Mouse (Mus musculus) heart, embryonic 14.5 days (tissue): ENCODE measurements around the gene Galnt4. TPM values are rescaled to one million over a fixed set of nuclear protein-coding genes. Genes with fewer than 3 reads are reported as not detected.

ENCODE experiments used
- ATAC-seq: fragments of 200-750 bp; cut with Nextera tagmentation; 2 replicates; pipeline ENCODE4 v1.8.0; 2017; ENCODE audit warnings: low read depth, moderate TSS enrichment; ENCODE audit not compliant: insufficient number of reproducible peaks, insufficient read depth, low FRiP score
- H3K27ac ChIP-seq, 2 experiments: fragments of 200-500 bp in 1 of 2; fragments of 300-500 bp in 1 of 2; sonication (generic) in 1 of 2; replicated peaks in 1 of 2; 2 replicates each; pipeline ENCODE4 v1.5.1; 2012 to 2014; ENCODE audit warnings: low read depth in 2 of 2, low read length in 2 of 2, control low read depth in 1 of 2, mild to moderate bottlenecking in 1 of 2, mixed read lengths in 1 of 2; ENCODE audit not compliant: control insufficient read depth in 1 of 2, insufficient read depth in 1 of 2
- H3K27me3 ChIP-seq: fragments of 300-500 bp; sonication (generic); 2 replicates; pipeline ENCODE4 v1.6.1; 2014; ENCODE audit warnings: mild to moderate bottlenecking, low read length, control low read depth; ENCODE audit not compliant: control insufficient read depth, insufficient read depth
- H3K36me3 ChIP-seq: fragments of 300-500 bp; sonication (generic); 2 replicates; pipeline ENCODE4 v1.6.1; 2014; ENCODE audit warnings: mild to moderate bottlenecking, control low read depth, low read length, mixed read lengths; ENCODE audit not compliant: control insufficient read depth, insufficient read depth
- H3K4me1 ChIP-seq, 2 experiments: fragments of 200-500 bp in 1 of 2; fragments of 300-500 bp in 1 of 2; sonication (generic) in 1 of 2; 2 replicates each; pipeline ENCODE4 v1.6.1; 2012 to 2014; ENCODE audit warnings: low read length in 2 of 2, control low read depth in 1 of 2, mixed read lengths in 1 of 2; ENCODE audit not compliant: control insufficient read depth in 2 of 2, insufficient read depth in 2 of 2
- H3K4me2 ChIP-seq: fragments of 300-500 bp; sonication (generic); 2 replicates; pipeline ENCODE4 v1.6.1; 2014; ENCODE audit warnings: mild to moderate bottlenecking, low read length
- H3K4me3 ChIP-seq, 2 experiments: fragments of 200-500 bp in 1 of 2; fragments of 300-500 bp in 1 of 2; sonication (generic) in 1 of 2; 2 replicates each; pipeline ENCODE4 v1.5.1; 2012 to 2014; ENCODE audit warnings: low read length in 2 of 2, mild to moderate bottlenecking in 2 of 2, control low read depth in 1 of 2, low read depth in 1 of 2, moderate library complexity in 1 of 2; ENCODE audit not compliant: control insufficient read depth in 1 of 2, insufficient read depth in 1 of 2
- H3K9ac ChIP-seq: fragments of 300-500 bp; sonication (generic); 2 replicates; pipeline ENCODE4 v1.6.1; 2014; ENCODE audit warnings: mild to moderate bottlenecking, low read length
- H3K9me3 ChIP-seq: fragments of 300-500 bp; sonication (generic); 2 replicates; pipeline ENCODE4 v1.6.1; 2016; ENCODE audit warnings: low read length, control low read depth; ENCODE audit not compliant: control insufficient read depth
- WGBS: fragments of 180-500 bp; shearing (Covaris S2); extraction: QIAGEN DNeasy Blood & Tissue Kit; methylation state at CpG from one replicate; pipeline ENCODE4 v1.1.7; 2014; 5-methylcytosine and 5-hydroxymethylcytosine counted together
- polyA plus RNA-seq: library from polyadenylated mRNA; unstranded; fragments of >200 nt; fragmentation: Nextera tagmentation; extraction: Ambion mirVana; gene quantifications from 2 replicates; pipeline ENCODE4 v1.2.1, GENCODE M21; 2014

The Galnt4 gene
- polyA plus RNA-seq, 1 experiment from 2014 or later, result 7.4 TPM

DNA sequence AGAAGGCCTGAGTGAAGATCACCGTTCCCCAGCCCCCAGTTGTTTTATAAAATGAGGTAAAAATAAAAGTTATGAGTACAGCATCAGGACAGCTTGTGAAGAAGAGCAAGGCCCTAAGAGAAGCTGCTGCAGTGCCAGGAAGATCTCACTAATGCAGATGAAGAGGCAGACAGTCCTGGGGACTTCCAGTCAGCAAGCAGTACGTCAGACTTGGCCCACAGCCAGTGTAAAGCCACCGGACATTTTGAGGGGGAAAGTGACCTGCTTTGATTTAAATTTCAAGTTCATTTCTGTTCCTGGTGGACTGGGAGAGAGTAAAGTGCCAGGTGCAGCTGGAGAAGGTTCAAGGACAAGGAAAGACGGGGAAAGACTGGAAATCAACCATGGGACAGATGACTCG, 28.4 kb downstream of the Galnt4 start:
- 0 out of 2 replicates have a peak, but pooled peaks cover 4% of the 10 kb centered on the region for H3K36me3 ChIP-seq
- no peak overlapping the region for H3K9ac ChIP-seq
- H3K4me2 ChIP-seq, result 0 out of 2 replicates have a peak overlapping the region, but pooled peaks have one; percentile 2
- H3K27ac ChIP-seq, result no peak overlapping the region
- peaks cover 0 to 6% of the 10 kb centered on the region in 2 experiments; a peak in 2 of 4 replicates for H3K4me1 ChIP-seq
- no peak overlapping the region for H3K4me3 ChIP-seq
- ATAC-seq, result no peak
- no peaks in the 10 kb centered on the region for H3K27me3 ChIP-seq
- no peaks in the 10 kb centered on the region for H3K9me3 ChIP-seq
- 57% methylated on average over 5 of the region's 5 CpGs for WGBS

DNA sequence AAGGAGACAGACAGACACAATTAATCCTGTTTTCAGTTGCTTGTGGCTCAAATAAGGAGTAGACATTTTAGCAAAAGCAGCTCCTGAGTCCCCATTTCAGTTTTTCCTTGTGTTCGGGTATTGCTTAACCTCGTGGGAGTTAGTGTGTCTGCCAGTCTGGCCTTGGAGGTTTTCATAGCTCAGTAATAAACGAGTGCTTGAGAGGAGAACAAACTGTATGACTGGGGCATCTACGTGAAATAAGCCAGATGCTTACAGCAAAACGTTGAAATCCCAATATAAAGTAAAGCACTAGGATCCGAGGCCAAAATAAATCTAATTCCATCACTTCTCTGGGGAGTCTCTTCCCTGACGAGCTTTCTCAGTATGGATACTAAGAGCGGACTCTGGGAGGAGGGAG, 37.7 kb downstream of the Galnt4 start:
- no peak overlapping the region for H3K27ac ChIP-seq
- no peaks in the 10 kb centered on the region for H3K4me1 ChIP-seq
- H3K4me2 ChIP-seq, result no peak overlapping the region
- no peaks in the 10 kb centered on the region for H3K36me3 ChIP-seq
- 82% methylated on average over 8 of the region's 8 CpGs for WGBS
- no peak overlapping the region for H3K9ac ChIP-seq
- no peaks in the 10 kb centered on the region for H3K9me3 ChIP-seq
- no peak for ATAC-seq
- no peaks in the 10 kb centered on the region for H3K27me3 ChIP-seq
- no peak overlapping the region for H3K4me3 ChIP-seq

DNA sequence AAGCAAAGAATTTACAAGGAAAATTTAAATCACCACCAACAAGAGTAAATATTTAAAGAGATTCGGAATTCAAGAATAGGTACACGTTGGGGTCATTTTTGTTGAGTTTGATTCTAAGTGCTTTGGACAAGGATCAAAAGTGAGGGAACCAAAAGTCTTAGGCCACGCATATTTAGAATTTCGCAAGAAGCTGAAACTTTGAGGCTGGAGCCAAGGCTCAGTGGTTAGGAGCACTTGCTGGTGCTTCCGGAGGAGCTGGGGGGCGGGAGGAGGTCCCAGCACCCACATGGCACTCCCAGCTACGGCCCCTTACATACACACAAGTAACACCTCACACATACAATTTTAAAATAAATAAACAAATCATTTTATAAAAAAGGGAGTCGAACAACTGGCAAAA, 38.6 kb downstream of the Galnt4 start:
- no peaks in the 10 kb centered on the region for H3K36me3 ChIP-seq
- no peaks in the 10 kb centered on the region for H3K9me3 ChIP-seq
- H3K4me1 ChIP-seq, result no peaks in the 10 kb centered on the region
- no peak overlapping the region for H3K4me2 ChIP-seq
- H3K27me3 ChIP-seq, result no peaks in the 10 kb centered on the region
- no peak overlapping the region for H3K4me3 ChIP-seq
- WGBS, result 88% methylated on average over 8 of the region's 8 CpGs
- no peak overlapping the region for H3K27ac ChIP-seq
- no peak overlapping the region for H3K9ac ChIP-seq
- no peak for ATAC-seq

DNA sequence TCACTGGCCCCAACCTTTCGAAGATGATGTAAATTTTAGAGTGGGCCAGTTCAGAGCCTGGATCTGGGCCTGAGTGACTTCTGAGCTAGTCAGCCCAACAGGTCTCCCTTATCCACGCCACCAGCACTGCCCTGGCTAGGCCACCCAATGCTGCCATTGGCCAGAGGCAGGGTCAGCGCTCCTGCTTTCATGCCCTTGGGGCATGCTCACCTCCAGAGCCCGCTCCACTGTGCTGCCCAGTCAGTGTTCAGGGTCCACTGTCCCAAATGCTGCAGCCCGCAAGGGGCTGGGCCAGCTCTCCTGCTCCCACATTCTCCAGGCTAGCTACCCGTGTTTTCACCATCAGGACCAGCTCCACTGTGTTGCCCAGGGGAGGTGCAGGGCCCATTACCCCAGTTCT, 42.1 kb downstream of the Galnt4 start:
- no peak for ATAC-seq
- Histone ChIP-seq H3K27me3 (no peaks in the 10 kb centered on the region), H3K4me1 (no peaks in the 10 kb centered on the region), H3K4me2 (no peak overlapping the region), H3K36me3 (no peaks in the 10 kb centered on the region), H3K4me3 (no peak overlapping the region), H3K9ac (no peak overlapping the region), H3K9me3 (no peaks in the 10 kb centered on the region), H3K27ac (no peak overlapping the region)
- WGBS, result 90% methylated on average over 6 of the region's 6 CpGs

DNA sequence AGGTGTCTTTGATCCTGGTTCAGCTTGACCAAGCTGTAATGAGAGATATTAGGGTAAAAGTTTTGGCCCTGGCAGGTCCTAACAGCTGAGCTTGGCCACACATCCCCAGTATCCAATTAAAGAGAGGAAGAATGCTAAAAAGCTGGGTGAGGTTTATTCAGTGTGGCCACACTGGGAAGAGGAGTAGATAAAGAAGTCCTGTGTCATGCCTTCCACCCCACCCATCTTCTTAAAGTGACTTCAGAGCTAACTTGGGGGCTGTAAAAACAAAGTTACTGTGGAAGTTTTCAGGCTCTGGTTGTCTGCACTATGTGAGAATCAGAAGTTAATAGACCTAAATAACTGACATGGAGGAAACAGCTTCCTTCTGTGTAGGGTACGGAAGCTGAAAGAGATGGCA, 43.6 kb downstream of the Galnt4 start:
- H3K36me3 ChIP-seq, result peaks cover 2% of the 10 kb centered on the region; the same call in 1 of the 2 replicates
- H3K4me3 ChIP-seq, result no peak overlapping the region
- H3K4me2 ChIP-seq, result no peak overlapping the region
- no peak overlapping the region for H3K9ac ChIP-seq
- no peak overlapping the region for H3K27ac ChIP-seq
- ATAC-seq, result no peak
- no peaks in the 10 kb centered on the region for H3K9me3 ChIP-seq
- H3K4me1 ChIP-seq, result no peaks in the 10 kb centered on the region
- no peaks in the 10 kb centered on the region for H3K27me3 ChIP-seq
- WGBS, result 93% methylated on average over 1 of the region's 1 CpGs

DNA sequence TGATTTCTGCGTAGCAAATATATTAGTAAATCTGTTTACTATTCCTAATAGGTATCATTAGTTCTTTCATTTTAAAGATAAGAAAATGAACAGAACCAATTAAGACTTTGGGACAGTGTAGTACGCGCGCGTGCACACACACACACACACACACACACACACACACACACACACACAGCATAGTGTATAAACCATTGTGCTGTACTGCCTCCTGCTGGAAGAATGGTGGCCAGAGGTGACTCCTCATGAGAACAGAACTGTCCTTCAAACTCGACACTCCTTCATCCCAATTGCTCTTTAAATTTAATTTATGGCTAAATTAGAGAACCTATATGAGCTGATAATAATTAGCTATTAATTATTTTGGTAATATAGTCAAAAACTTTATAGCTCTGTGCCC, 44.1 kb downstream of the Galnt4 start:
- no peak overlapping the region for H3K27ac ChIP-seq
- H3K4me1 ChIP-seq, result no peaks in the 10 kb centered on the region
- ATAC-seq, result no peak
- 89% methylated on average over 6 of the region's 6 CpGs for WGBS
- no peaks in the 10 kb centered on the region for H3K27me3 ChIP-seq
- H3K4me2 ChIP-seq, result no peak overlapping the region
- H3K4me3 ChIP-seq, result no peak overlapping the region
- H3K36me3 ChIP-seq, result peaks cover 6% of the 10 kb centered on the region; the same call in 1 of the 2 replicates
- H3K9ac ChIP-seq, result no peak overlapping the region
- no peaks in the 10 kb centered on the region for H3K9me3 ChIP-seq

DNA sequence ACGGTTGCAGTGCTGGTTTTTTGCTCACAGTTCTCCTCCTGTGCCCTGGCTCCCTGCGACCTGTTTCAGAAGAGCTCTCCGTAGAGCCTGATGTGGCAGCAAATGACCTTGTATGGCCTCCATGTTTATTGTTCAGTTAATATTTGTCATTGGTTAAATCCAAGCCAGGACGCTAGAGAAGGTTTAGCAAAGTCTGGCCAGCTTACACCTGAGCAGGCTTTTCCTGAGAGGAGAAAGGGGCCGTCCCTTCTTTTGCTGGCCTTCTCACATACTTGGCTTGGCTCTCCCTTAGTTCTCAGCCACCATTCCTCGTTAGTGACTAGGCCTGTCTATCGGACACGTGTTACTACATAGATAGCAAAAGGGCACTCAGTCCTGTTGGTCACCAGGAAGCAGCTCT, 46.7 kb downstream of the Galnt4 start:
- H3K36me3 ChIP-seq, result peaks cover 6% of the 10 kb centered on the region; the same call in 1 of the 2 replicates
- no peaks in the 10 kb centered on the region for H3K4me1 ChIP-seq
- no peak overlapping the region for H3K27ac ChIP-seq
- WGBS, result 81% methylated on average over 8 of the region's 8 CpGs
- H3K9me3 ChIP-seq, result no peaks in the 10 kb centered on the region
- H3K4me2 ChIP-seq, result no peak overlapping the region
- no peaks in the 10 kb centered on the region for H3K27me3 ChIP-seq
- no peak for ATAC-seq
- H3K9ac ChIP-seq, result no peak overlapping the region
- H3K4me3 ChIP-seq, result no peak overlapping the region

DNA sequence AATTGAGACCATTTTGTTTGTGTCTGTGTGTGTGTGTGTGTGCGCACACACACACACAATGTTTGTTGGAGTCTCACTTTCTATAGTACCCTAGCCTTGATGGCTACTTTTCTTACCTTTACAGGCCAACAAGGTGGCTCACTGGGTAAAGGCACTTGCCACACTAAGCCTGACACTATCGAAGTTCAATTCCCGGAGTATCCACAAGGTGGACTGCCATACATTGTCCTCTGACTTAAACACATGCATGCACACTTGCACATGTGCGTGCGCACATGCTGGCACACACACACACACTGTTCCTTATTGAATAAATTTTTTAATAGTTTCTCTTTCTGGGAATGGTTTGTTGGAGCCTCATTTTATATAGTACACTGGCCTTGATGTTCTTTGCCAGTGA, 48.8 kb downstream of the Galnt4 start:
- no peaks in the 10 kb centered on the region for H3K4me1 ChIP-seq
- no peak for ATAC-seq
- H3K27ac ChIP-seq, result no peak overlapping the region
- H3K4me2 ChIP-seq, result no peak overlapping the region
- H3K9me3 ChIP-seq, result no peaks in the 10 kb centered on the region
- H3K9ac ChIP-seq, result no peak overlapping the region
- H3K4me3 ChIP-seq, result no peak overlapping the region
- H3K27me3 ChIP-seq, result no peaks in the 10 kb centered on the region
- 91% methylated on average over 5 of the region's 5 CpGs for WGBS
- peaks cover 6% of the 10 kb centered on the region; the same call in 1 of the 2 replicates for H3K36me3 ChIP-seq
